Mouse (Mus musculus) thymus, postnatal 25 days (tissue): ENCODE measurements around the gene A230050P20Rik.

Experiments
- DNase-seq: peaks from one replicate; pipeline ENCODE4 v3.0.0; 2022

Gene A230050P20Rik

DNA sequence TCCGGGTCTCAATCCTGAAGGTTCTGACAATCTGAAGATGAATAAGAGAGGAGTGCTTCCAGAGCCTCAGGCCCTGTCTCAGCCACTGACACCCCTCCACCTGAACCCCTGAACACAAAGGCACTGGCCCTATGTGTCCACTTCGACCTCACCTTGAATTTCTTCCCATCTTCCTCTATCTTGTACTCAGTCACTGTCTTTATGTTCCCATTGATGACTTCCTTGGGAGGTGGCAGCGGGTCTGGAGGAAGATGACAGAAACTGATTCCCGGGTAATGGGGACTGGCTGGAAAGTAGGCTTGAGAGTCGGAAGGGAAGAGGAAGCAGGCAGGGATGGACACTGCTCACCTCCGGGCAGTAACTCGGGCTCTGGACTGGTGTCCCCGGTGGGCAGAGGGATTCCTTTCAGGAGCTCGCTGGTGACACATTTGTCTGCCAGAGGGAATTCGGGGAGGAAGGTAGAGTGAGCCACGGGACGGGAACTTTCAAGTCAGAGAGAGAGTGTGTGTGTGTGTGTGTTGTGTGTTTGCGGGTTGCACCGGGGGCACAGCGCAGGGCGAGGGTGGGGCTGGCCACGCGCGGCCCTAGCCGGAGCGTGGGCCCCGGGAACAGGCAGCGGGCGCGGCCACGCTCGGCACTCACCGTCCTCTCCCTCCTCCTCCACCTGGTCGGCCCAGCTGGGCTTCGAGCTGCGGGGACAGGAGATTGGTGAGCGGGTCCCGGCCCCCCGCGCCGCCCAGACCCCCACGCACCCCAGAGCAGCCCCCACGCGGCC lies 29.5 kb downstream of the A230050P20Rik start:
- DNase-seq: no peak

DNA sequence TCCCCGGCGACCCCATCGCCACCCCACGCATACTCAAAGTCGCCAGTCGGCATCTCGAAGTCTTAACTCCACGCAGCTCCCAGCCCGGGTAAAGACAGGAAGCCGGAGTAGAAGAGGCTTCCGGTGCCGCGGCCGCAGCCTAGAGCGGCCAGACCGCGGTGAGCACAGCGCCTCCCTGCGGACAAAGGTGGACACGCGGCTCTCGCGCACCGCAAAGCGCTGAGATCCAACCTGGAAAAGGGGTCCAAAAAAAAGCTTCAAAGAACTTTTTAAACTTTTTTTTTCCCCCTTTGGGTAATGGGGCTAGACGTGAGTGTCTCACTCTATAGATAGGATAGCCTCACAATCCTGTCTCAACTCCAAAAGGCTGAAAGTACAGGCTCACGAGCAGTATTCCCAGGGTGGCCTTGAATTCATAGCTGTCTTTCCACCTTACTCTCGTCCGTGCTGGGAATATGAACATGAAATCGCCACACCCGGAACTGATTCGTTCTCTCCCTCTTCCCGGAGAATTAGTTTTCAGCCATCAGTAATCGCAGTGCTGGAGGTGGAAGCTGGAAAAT lies 30.1 kb downstream of the A230050P20Rik start, which contains the start of gene Eif3g:
TSS of gene Eif3g (minus strand) at position 113 of the 563 bp plus-strand sequence.
- peak; percentile 84 for DNase-seq

DNA sequence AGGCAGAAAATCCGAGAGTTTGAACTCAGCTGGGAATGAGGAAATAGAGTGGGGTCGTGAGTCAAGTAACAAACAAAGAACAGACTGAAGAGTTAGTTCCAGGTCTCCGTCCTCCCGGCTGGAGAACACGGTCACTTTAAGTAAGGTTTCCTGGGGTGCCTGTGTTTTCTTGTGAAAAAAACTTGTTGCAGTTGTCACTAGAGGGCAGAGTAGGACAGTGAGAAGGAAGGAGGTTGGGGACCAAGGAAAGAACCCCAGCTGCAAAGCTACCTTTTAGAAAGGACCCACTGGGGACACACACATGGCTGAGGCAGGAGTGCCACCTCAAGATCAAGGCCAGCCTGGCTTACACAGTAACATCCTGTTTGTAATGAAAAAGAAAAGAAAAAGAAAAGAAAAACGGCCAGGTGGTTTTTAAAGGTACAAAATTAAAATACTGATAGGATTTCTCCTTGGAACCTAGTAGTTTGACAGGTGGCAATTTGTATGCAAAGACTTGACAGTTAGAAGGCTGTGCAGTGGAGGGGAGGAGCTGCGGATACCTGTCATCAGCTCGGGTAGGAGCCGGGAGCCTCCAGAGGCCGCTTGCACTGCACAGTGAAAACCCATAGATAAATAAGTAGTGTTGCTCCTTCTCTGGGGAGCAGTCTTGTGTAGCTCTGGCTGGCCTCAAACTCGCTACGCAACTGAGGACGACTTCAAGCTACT lies 33.2 kb downstream of the A230050P20Rik start:
- peak; percentile 57 for DNase-seq

DNA sequence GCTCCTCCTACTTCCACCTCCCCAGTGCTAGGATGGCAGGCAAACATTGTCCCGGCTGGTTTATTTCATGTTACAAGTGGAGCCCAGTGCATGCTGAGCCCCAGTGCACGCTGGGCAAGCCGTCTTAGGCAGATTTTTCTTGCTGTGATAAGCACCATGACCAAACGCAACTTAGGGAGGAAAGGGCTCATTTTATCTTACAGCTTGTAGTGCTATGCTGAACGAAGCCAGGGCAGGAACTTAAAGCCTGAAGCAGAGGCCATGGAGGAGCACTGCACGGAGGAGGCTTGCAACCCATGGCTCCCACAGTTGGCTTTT lies 33.7 kb downstream of the A230050P20Rik start:
- DNase-seq: no peak

DNA sequence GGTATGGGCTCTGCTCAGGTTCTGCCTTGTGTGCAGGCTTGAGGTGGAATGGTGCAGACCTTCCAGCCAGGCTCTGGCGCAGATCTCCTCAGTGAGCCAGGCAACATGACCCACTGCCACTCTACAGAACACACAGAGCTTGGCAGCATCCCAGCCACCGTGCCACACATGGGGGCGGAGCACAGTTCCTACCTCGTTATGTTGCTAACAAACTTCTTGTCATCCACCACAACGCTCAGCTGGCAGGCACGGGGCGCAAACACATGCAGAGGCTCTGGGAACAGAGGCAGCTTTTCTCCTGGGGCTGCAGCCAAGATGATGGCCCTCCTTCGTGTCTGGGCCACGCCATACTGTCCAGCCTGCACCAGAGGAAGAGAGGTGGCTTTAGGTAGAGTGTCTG lies 41.5 kb downstream of the A230050P20Rik start:
- no peak for DNase-seq

DNA sequence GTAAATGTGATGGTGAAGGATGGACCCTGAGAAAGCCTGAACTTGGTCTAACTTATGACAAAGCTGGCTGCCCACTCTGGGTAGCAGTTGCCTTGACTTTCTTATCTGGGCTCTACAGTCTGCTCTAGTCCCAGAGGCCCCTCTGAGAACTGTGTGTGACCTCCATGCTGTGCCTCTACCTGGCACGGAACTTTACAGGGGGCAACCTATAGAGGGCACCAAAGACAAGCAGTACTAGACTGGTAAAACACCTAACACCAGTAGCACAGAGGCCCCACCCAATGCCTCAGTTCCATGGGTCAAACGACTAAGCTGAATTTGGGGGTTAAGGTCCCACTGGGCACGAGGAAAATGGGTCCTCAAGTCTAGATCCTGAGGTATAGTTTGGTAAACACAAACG lies 47.7 kb downstream of the A230050P20Rik start:
- peak; percentile 65 for DNase-seq

DNA sequence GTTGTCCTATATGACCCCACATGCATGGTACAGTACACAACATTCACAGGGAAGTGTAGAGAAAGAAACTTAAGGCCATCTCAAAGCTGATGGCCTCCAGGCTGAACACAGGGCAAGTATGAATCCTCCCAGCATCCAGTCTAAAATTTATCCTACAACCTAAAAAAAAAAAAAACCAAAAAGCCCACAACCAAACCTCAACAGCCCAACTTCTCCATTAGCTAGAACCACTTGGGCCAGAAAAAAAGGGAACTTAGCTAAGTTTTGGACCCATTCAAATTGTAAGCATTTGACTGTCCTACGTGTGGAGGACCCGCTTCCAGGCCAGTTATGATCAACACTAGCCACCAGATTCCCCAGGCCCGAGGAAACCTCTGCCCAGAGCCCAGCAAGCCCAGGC lies 54.8 kb downstream of the A230050P20Rik start:
- no peak for DNase-seq
